Mouse (Mus musculus): ENCODE measurements around the gene Olfr273. TPM values are rescaled to one million over a fixed set of nuclear protein-coding genes. Genes with fewer than 3 reads are reported as not detected.
"Not testable (repeated sequence)": the region's sequence is repeated elsewhere in the genome, so short reads cannot be mapped to it uniquely, and the experiment has no call there.

Gene Olfr273
- polyA plus RNA-seq (2015; fragmentation: Nextera tagmentation; extraction: Ambion mirVana), result not detected in 2 replicates

GRCm38 (mm10) chr4:52859136-52859535, at the start of gene Olfr273:
Olfr273 (minus strand) TSS chr4:52859236.
- H3K9me3 ChIP-seq (ENCODE audit: low read length), result no peaks in the 10 kb centered on the region
- H3K4me1 ChIP-seq (ENCODE audit: insufficient read depth), result no peaks in the 10 kb centered on the region
- no peaks in the 10 kb centered on the region for H3K36me3 ChIP-seq (replicated peaks; ENCODE audit: insufficient read depth, low read length)
- no peak within 1 kb of the TSS for H3K4me2 ChIP-seq (ENCODE audit: low read depth, low read length)
- WGBS (ENCODE audit: insufficient replicate concordance), result 77% methylated on average over 1 of the region's 1 CpGs
- no peaks in the 10 kb centered on the region for H3K27me3 ChIP-seq (ENCODE audit: insufficient read depth, low read length)
- H3K27ac ChIP-seq (ENCODE audit: low read depth), result no peak within 1 kb of the TSS
- no peak within 1 kb of the TSS for H3K9ac ChIP-seq (replicated peaks)
- DNase-seq, result no peak
- H3K4me3 ChIP-seq (ENCODE audit: low read depth, low read length), result no peak within 1 kb of the TSS
- TF ChIP-seq EP300 (IDR thresholded peaks at IDR 0.05; ENCODE audit: low read depth), result no peak
- no peak for TF ChIP-seq CTCF (IDR thresholded peaks at IDR 0.05; ENCODE audit: low read depth)
- ATAC-seq, result no peak

- TF ChIP-seq CTCF (IDR thresholded peaks at IDR 0.05; ENCODE audit: low read depth), result no peak
- TF ChIP-seq EP300 (IDR thresholded peaks at IDR 0.05; ENCODE audit: low read depth), result no peak
- WGBS (ENCODE audit: insufficient replicate concordance), result 87% methylated on average over 9 of the region's 9 CpGs
Observed at GRCm38 (mm10) chr4:52864156-52864555, 5.1 kb upstream of the Olfr273 start.

GRCm38 (mm10) chr4:52849672-52850071, 9.4 kb downstream of the Olfr273 start:
- no peak overlapping the region for H3K27ac ChIP-seq (ENCODE audit: low read depth)
- no peak for DNase-seq
- no peak for TF ChIP-seq CTCF (IDR thresholded peaks at IDR 0.05; ENCODE audit: low read depth)

More at GRCm38 (mm10) chr4:52864156-52864555, 5.1 kb upstream of the Olfr273 start:
- H3K27ac ChIP-seq (ENCODE audit: low read depth), result no peak overlapping the region
- H3K27me3 ChIP-seq (ENCODE audit: insufficient read depth, low read length), result no peaks in the 10 kb centered on the region
- no peak overlapping the region for H3K9ac ChIP-seq (replicated peaks)
- H3K4me2 ChIP-seq (ENCODE audit: low read depth, low read length), result no peak overlapping the region
- H3K36me3 ChIP-seq (replicated peaks; ENCODE audit: insufficient read depth, low read length), result no peaks in the 10 kb centered on the region
- H3K9me3 ChIP-seq (ENCODE audit: low read length), result no peaks in the 10 kb centered on the region
- DNase-seq (no peak), ATAC-seq (no peak)
- H3K4me3 ChIP-seq (ENCODE audit: low read depth, low read length), result no peak overlapping the region
- H3K4me1 ChIP-seq (ENCODE audit: insufficient read depth), result no peaks in the 10 kb centered on the region

GRCm38 (mm10) chr4:52849039-52849635, 9.9 kb downstream of the Olfr273 start:
- no peaks in the 10 kb centered on the region for H3K36me3 ChIP-seq (replicated peaks; ENCODE audit: insufficient read depth, low read length)
- no peaks in the 10 kb centered on the region for H3K9me3 ChIP-seq (ENCODE audit: low read length)
- TF ChIP-seq EP300 (IDR thresholded peaks at IDR 0.05; ENCODE audit: low read depth), result no peak
- TF ChIP-seq CTCF (IDR thresholded peaks at IDR 0.05; ENCODE audit: low read depth), result no peak
- no peaks in the 10 kb centered on the region for H3K4me1 ChIP-seq (ENCODE audit: insufficient read depth)
- WGBS (ENCODE audit: insufficient replicate concordance), result 60% methylated on average over 4 of the region's 4 CpGs
- H3K9ac ChIP-seq (replicated peaks), result no peak overlapping the region
- DNase-seq, result no peak
- H3K27me3 ChIP-seq (ENCODE audit: insufficient read depth, low read length), result no peaks in the 10 kb centered on the region
- no peak for ATAC-seq
- no peak overlapping the region for H3K4me3 ChIP-seq (ENCODE audit: low read depth, low read length)
- no peak overlapping the region for H3K27ac ChIP-seq (ENCODE audit: low read depth)
- H3K4me2 ChIP-seq (ENCODE audit: low read depth, low read length), result no peak overlapping the region

More at GRCm38 (mm10) chr4:52849672-52850071, 9.4 kb downstream of the Olfr273 start:
- H3K4me2 ChIP-seq (ENCODE audit: low read depth, low read length), result no peak overlapping the region
- H3K4me1 ChIP-seq (ENCODE audit: insufficient read depth), result no peaks in the 10 kb centered on the region
- H3K9me3 ChIP-seq (ENCODE audit: low read length), result no peaks in the 10 kb centered on the region
- ATAC-seq, result no peak
- 82% methylated on average over 5 of the region's 5 CpGs for WGBS (ENCODE audit: insufficient replicate concordance)
- no peaks in the 10 kb centered on the region for H3K27me3 ChIP-seq (ENCODE audit: insufficient read depth, low read length)
- H3K36me3 ChIP-seq (replicated peaks; ENCODE audit: insufficient read depth, low read length), result no peaks in the 10 kb centered on the region
- H3K4me3 ChIP-seq (ENCODE audit: low read depth, low read length), result no peak overlapping the region
- H3K9ac ChIP-seq (replicated peaks), result no peak overlapping the region

GRCm38 (mm10) chr4:52845411-52845810, 13.6 kb downstream of the Olfr273 start:
- H3K9ac ChIP-seq (replicated peaks); H3K9me3 ChIP-seq (ENCODE audit: low read length); H3K27me3 ChIP-seq (ENCODE audit: insufficient read depth, low read length); H3K4me1 ChIP-seq (ENCODE audit: insufficient read depth); DNase-seq; H3K4me3 ChIP-seq (ENCODE audit: low read depth, low read length); H3K27ac ChIP-seq (ENCODE audit: low read depth); ATAC-seq; H3K4me2 ChIP-seq (ENCODE audit: low read depth, low read length); H3K36me3 ChIP-seq (replicated peaks; ENCODE audit: insufficient read depth, low read length): not testable (repeated sequence)
- 33% methylated on average over 1 of the region's 1 CpGs for WGBS (ENCODE audit: insufficient replicate concordance)

- TF ChIP-seq EP300 (IDR thresholded peaks at IDR 0.05; ENCODE audit: low read depth) (no peak), CTCF (IDR thresholded peaks at IDR 0.05; ENCODE audit: low read depth) (no peak)
- H3K4me1 ChIP-seq (ENCODE audit: insufficient read depth), result no peaks in the 10 kb centered on the region
- 93% methylated on average over 11 of the region's 11 CpGs for WGBS (ENCODE audit: insufficient replicate concordance)
Observed at GRCm38 (mm10) chr4:52821375-52821774, 37.7 kb downstream of the Olfr273 start.

GRCm38 (mm10) chr4:52814304-52814703, 44.7 kb downstream of the Olfr273 start, which contains the start of gene Olfr275:
Olfr275 (plus strand) TSS chr4:52814604.
- H3K9me3 ChIP-seq (ENCODE audit: low read length), result no peaks in the 10 kb centered on the region
- ATAC-seq (no peak), DNase-seq (no peak)
- no peaks in the 10 kb centered on the region for H3K27me3 ChIP-seq (ENCODE audit: insufficient read depth, low read length)
- no peak within 1 kb of the TSS for H3K4me3 ChIP-seq (ENCODE audit: low read depth, low read length)
- no peaks in the 10 kb centered on the region for H3K36me3 ChIP-seq (replicated peaks; ENCODE audit: insufficient read depth, low read length)
- H3K9ac ChIP-seq (replicated peaks), result no peak within 1 kb of the TSS
- H3K27ac ChIP-seq (ENCODE audit: low read depth), result no peak within 1 kb of the TSS
- no peaks in the 10 kb centered on the region for H3K4me1 ChIP-seq (ENCODE audit: insufficient read depth)
- TF ChIP-seq CTCF (IDR thresholded peaks at IDR 0.05; ENCODE audit: low read depth) (no peak), EP300 (IDR thresholded peaks at IDR 0.05; ENCODE audit: low read depth) (no peak)
- no peak within 1 kb of the TSS for H3K4me2 ChIP-seq (ENCODE audit: low read depth, low read length)
- 68% methylated on average over 2 of the region's 2 CpGs for WGBS (ENCODE audit: insufficient replicate concordance)

More at GRCm38 (mm10) chr4:52821375-52821774, 37.7 kb downstream of the Olfr273 start:
- H3K27ac ChIP-seq (ENCODE audit: low read depth), result no peak overlapping the region
- no peaks in the 10 kb centered on the region for H3K9me3 ChIP-seq (ENCODE audit: low read length)
- no peak overlapping the region for H3K4me2 ChIP-seq (ENCODE audit: low read depth, low read length)
- no peaks in the 10 kb centered on the region for H3K27me3 ChIP-seq (ENCODE audit: insufficient read depth, low read length)
- H3K4me3 ChIP-seq (ENCODE audit: low read depth, low read length), result no peak overlapping the region
- no peaks in the 10 kb centered on the region for H3K36me3 ChIP-seq (replicated peaks; ENCODE audit: insufficient read depth, low read length)
- DNase-seq (no peak), ATAC-seq (no peak)
- H3K9ac ChIP-seq (replicated peaks), result no peak overlapping the region

All from liver, postnatal 0 days (tissue).